In the genomic region with DNA sequence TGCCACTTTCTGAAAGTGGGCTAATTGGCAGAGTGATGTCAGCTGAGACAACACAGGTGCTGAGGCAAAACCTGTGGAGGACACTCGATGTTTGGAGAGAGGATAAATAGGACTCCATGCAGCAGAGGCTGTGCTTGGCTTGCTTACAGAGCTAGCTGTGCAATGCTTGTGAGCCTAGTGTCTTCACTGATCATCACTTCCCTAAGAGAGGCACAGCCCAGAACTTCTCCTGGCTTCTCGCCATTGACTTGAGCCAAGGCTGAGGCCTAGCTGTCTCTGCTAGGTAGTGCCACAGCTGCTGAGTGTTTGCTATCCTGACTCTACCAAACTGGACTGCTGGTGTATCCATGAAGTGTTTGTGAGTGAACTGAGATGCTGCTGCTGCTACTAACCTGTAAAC, we compare ENCODE assay signal across 8 mouse cellular contexts. TPM values are rescaled to one million over a fixed set of nuclear protein-coding genes. Genes with fewer than 3 reads are reported as not detected.
DNase-seq lines count a peak whose midpoint lies in the region; ATAC-seq and TF ChIP-seq lines count a peak whose summit lies in the region.

No protein-coding gene starts in this region.

- H3K4me3 ChIP-seq in liver, adult 2 months (ENCODE audit: insufficient read depth, low read depth, low read length) = no peak overlapping the region
- no peak overlapping the region for H3K4me3 ChIP-seq in liver, embryonic 12.5 days
- H3K4me3 ChIP-seq in myocyte = no peak overlapping the region
- H3K4me3 ChIP-seq in forebrain, embryonic 15.5 days = no peak overlapping the region
- H3K4me3 ChIP-seq in midbrain, embryonic 13.5 days (replicated peaks) = no peak overlapping the region

- H3K4me1 ChIP-seq in liver, adult 2 months (ENCODE audit: control insufficient read depth, insufficient read depth, low read length) = peaks cover 1% of the 10 kb centered on the region; the same call in 1 of the 2 replicates
- peaks cover 2% of the 10 kb centered on the region; the same call in 1 of the 2 replicates for H3K4me1 ChIP-seq in liver, embryonic 12.5 days
- no peaks in the 10 kb centered on the region for H3K4me1 ChIP-seq in forebrain, embryonic 15.5 days
- H3K4me1 ChIP-seq in midbrain, embryonic 13.5 days (replicated peaks) = no peaks in the 10 kb centered on the region

- H3K4me2 ChIP-seq in liver, embryonic 12.5 days = no peak overlapping the region
- H3K4me2 ChIP-seq in myocyte (ENCODE audit: low read depth) = no peak overlapping the region
- H3K4me2 ChIP-seq in forebrain, embryonic 15.5 days (replicated peaks) = no peak overlapping the region
- H3K4me2 ChIP-seq in midbrain, embryonic 13.5 days (replicated peaks) = no peak overlapping the region

- H3K27ac ChIP-seq in liver, adult 2 months (replicated peaks; ENCODE audit: insufficient read depth, low read depth, low read length) = no peak overlapping the region
- no peak overlapping the region for H3K27ac ChIP-seq in liver, embryonic 12.5 days
- H3K27ac ChIP-seq in forebrain, embryonic 15.5 days (replicated peaks) = no peak overlapping the region
- H3K27ac ChIP-seq in midbrain, embryonic 13.5 days = no peak overlapping the region

- peaks cover 15% of the 10 kb centered on the region for H3K36me3 ChIP-seq in liver, adult 2 months (ENCODE audit: control insufficient read depth, insufficient read depth, low read length)
- H3K36me3 ChIP-seq in liver, embryonic 12.5 days = peaks cover 15% of the 10 kb centered on the region
- H3K36me3 ChIP-seq in myocyte (ENCODE audit: control insufficient read depth, insufficient read depth) = peaks cover 16% of the 10 kb centered on the region
- 0 out of 2 replicates have a peak, but pooled peaks cover under 1% of the 10 kb centered on the region for H3K36me3 ChIP-seq in forebrain, embryonic 15.5 days
- no peaks in the 10 kb centered on the region for H3K36me3 ChIP-seq in midbrain, embryonic 13.5 days

- H3K79me2 ChIP-seq in liver, adult 2 months (ENCODE audit: control insufficient read depth, insufficient read depth, low read length) = no peaks in the 10 kb centered on the region
- peaks cover 24% of the 10 kb centered on the region for H3K79me2 ChIP-seq in myocyte (ENCODE audit: control insufficient read depth, insufficient read depth)

- 37% methylated on average over 2 of the region's 2 CpGs for WGBS in liver, adult 2 months
- WGBS in liver, embryonic 12.5 days (ENCODE audit: insufficient replicate concordance) = 63% methylated on average over 2 of the region's 2 CpGs
- WGBS in forebrain, embryonic 15.5 days = 78% methylated on average over 2 of the region's 2 CpGs
- 73% methylated on average over 2 of the region's 2 CpGs for WGBS in midbrain, embryonic 13.5 days

- intact Hi-C loops in heart, postnatal 14 days (cut with DNase I) = loop anchor here (2.0 kb wide), 1 partner anchor 14 kb away; no protein-coding TSS in a partner anchor

- TF ChIP-seq POLR2A in liver, adult 2 months (IDR thresholded peaks at IDR 0.05; ENCODE audit: extremely low read depth, insufficient read depth, low read length) = no peak
- peak; percentile 41 for TF ChIP-seq POLR2A in myocyte (IDR thresholded peaks at IDR 0.05; ENCODE audit: insufficient read length, low read depth)

- no peak for ATAC-seq in liver, embryonic 12.5 days
- no peak for ATAC-seq in forebrain, embryonic 15.5 days (replicated peaks)
- ATAC-seq in CD4-positive, CD25-positive, alpha-beta regulatory T cell, adult 4 months = no peak
- ATAC-seq in midbrain, embryonic 13.5 days = no peak

- no peak overlapping the region for H3K9ac ChIP-seq in liver, adult 2 months (ENCODE audit: low read depth, low read length)
- no peak overlapping the region for H3K9ac ChIP-seq in liver, embryonic 12.5 days
- no peak overlapping the region for H3K9ac ChIP-seq in forebrain, embryonic 15.5 days (replicated peaks)
- no peak overlapping the region for H3K9ac ChIP-seq in midbrain, embryonic 13.5 days (replicated peaks)

- H3K9me3 ChIP-seq in liver, embryonic 12.5 days (replicated peaks) = no peaks in the 10 kb centered on the region
- no peaks in the 10 kb centered on the region for H3K9me3 ChIP-seq in forebrain, embryonic 15.5 days
- H3K9me3 ChIP-seq in midbrain, embryonic 13.5 days = no peaks in the 10 kb centered on the region

- TF ChIP-seq CTCF in liver, adult 2 months (IDR thresholded peaks at IDR 0.05; ENCODE audit: low read depth, low read length) = no peak

- H3ac ChIP-seq in myocyte (ENCODE audit: control insufficient read depth, insufficient read length) = no peak overlapping the region

- peak; percentile 47 for DNase-seq in liver, adult 2 months (ENCODE audit: extremely low read depth, low read depth, low spot score)
- DNase-seq in adrenal gland, postnatal 36 days = peak; percentile 70 to 75
- DNase-seq in heart, postnatal 14 days = peak; percentile 41 to 63

- H3K27me3 ChIP-seq in liver, adult 2 months (ENCODE audit: control insufficient read depth, insufficient read depth, low read length) = no peaks in the 10 kb centered on the region
- no peaks in the 10 kb centered on the region for H3K27me3 ChIP-seq in liver, embryonic 12.5 days (replicated peaks)
- H3K27me3 ChIP-seq in myocyte (ENCODE audit: control insufficient read depth, insufficient read depth, insufficient read length) = no peaks in the 10 kb centered on the region
- no peaks in the 10 kb centered on the region for H3K27me3 ChIP-seq in forebrain, embryonic 15.5 days
- H3K27me3 ChIP-seq in midbrain, embryonic 13.5 days = no peaks in the 10 kb centered on the region

TF ChIP-seq in myocyte, 11 proteins besides CTCF, POLR2A, EP300 and RAD21:
- TF ChIP-seq MAX (IDR thresholded peaks at IDR 0.05; ENCODE audit: low read depth) = no peak
- TF ChIP-seq E2F4 (IDR thresholded peaks at IDR 0.05; ENCODE audit: insufficient read depth) = no peak
- TF ChIP-seq POLR2AphosphoS2 (IDR thresholded peaks at IDR 0.05; ENCODE audit: insufficient read length, low read depth) = peak; percentile 90
- no peak for TF ChIP-seq REST (IDR thresholded peaks at IDR 0.05; ENCODE audit: insufficient read depth, insufficient read length)

RNA-seq across cellular contexts. Expression of gene A830005F24Rik, which starts 17.3 kb away (rescaled TPM):
- not detected in 2 replicates for total RNA-seq in liver, adult 2 months (2014; rRNA removed)
- not detected in 2 replicates for polyA plus RNA-seq in liver, adult 2 months (2012; rRNA removed)
- 0.32 and 0.35 TPM in 2 replicates for polyA plus RNA-seq in liver, embryonic 12.5 days (2016; fragmentation: Nextera tagmentation; extraction: Ambion mirVana)
- not detected for total RNA-seq in adrenal gland, postnatal 36 days (2021)
- not detected for total RNA-seq in heart, postnatal 14 days (2021)
- 0.49 TPM for polyA plus RNA-seq in myocyte (2012; fragmentation: generic; extraction: Trizol)
- polyA plus RNA-seq in forebrain, embryonic 15.5 days (2015; fragmentation: Nextera tagmentation; extraction: Ambion mirVana) = 3.1 and 3.3 TPM in 2 replicates
- polyA plus RNA-seq in CD4-positive, CD25-positive, alpha-beta regulatory T cell, adult 4 months (2017; shearing (Covaris generic)) = 1 to 10 TPM; 3.5 to 4.5 TPM
- 2.8 and 4.1 TPM in 2 replicates for polyA plus RNA-seq in midbrain, embryonic 13.5 days (2015; fragmentation: Nextera tagmentation; extraction: Ambion mirVana)

RNA-seq across cellular contexts. Expression of gene Zfp169, which starts 17.4 kb away (rescaled TPM):
- 5.8 and 7.6 TPM in 2 replicates for total RNA-seq in liver, adult 2 months (2014; rRNA removed)
- 3.0 and 3.1 TPM in 2 replicates for polyA plus RNA-seq in liver, adult 2 months (2012; rRNA removed)
- polyA plus RNA-seq in liver, embryonic 12.5 days (2016; fragmentation: Nextera tagmentation; extraction: Ambion mirVana) = 1.6 and 2.5 TPM in 2 replicates
- total RNA-seq in adrenal gland, postnatal 36 days (2021) = 10 to 100 TPM in 1 of 2 experiments, 1 to 10 TPM in 1; 5.9 to 10.0 TPM
- 1 to 10 TPM; 4.6 to 5.5 TPM for total RNA-seq in heart, postnatal 14 days (2021)
- 1.6 TPM for polyA plus RNA-seq in myocyte (2012; fragmentation: generic; extraction: Trizol)
- polyA plus RNA-seq in forebrain, embryonic 15.5 days (2015; fragmentation: Nextera tagmentation; extraction: Ambion mirVana) = 6.8 and 10.2 TPM in 2 replicates
- polyA plus RNA-seq in CD4-positive, CD25-positive, alpha-beta regulatory T cell, adult 4 months (2017; shearing (Covaris generic)) = 10 to 100 TPM; 14.7 to 18.3 TPM
- 4.9 and 5.2 TPM in 2 replicates for polyA plus RNA-seq in midbrain, embryonic 13.5 days (2015; fragmentation: Nextera tagmentation; extraction: Ambion mirVana)
